20 mouse cellular contexts compared by ENCODE assay signal in the genomic region with DNA sequence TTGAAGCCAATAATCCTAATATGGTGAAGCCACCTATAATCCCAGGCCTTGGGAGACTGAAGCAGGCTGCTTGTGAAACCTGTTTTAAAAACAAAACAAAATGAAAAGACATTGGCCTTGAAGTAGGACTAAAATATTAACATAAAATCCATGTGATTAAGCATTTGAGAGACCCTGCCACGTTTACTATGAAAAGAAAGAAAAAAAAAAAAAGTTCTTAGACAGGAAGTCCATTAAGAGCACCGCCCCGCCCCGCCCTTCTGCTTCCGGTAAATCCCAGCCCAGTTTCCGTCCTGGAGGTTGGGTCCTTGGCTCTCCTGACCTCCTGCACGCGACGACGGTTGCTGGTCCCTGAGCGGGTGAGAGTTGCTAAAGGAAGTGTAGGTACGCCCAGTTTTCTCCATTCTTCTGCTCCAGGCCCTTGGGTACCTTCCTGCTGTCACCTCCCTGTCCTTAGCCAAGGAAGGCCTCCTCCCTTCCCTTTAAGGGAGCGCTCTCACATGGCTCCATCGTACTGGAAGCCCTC. TPM values are rescaled to one million over a fixed set of nuclear protein-coding genes. Genes with fewer than 3 reads are reported as not detected.
DNase-seq lines count a peak whose midpoint lies in the region; ATAC-seq and TF ChIP-seq lines count a peak whose summit lies in the region.
"Had no signal": no experiment of that assay in that cellular context is flagged by ENCODE, and none has a peak within 500 bp of the region (broad histone marks: within the 10 kb centered on the region; RNA-seq: fewer than 3 reads in every experiment).

A gene (plus strand): TSS at position 291 of the 526 bp plus-strand sequence.

- no peaks in the 10 kb centered on the region for H3K4me1 ChIP-seq in heart, embryonic 10.5 days
- no peaks in the 10 kb centered on the region for H3K4me1 ChIP-seq in kidney, embryonic 14.5 days (ENCODE audit: control insufficient read depth, insufficient read depth, low read length)
- peaks cover 0 to 2% of the 10 kb centered on the region in 2 experiments; a peak in 1 of 4 replicates for H3K4me1 ChIP-seq in ES-E14 (ENCODE audit: control insufficient read depth in 2 of 2, insufficient read depth in 2 of 2, low read length in 2 of 2, poor library complexity in 1 of 2)
- H3K4me1 ChIP-seq: embryonic facial prominence, embryonic 10.5 days; forebrain, embryonic 12.5 days; intestine, embryonic 15.5 days; liver, embryonic 12.5 days; neural tube, embryonic 15.5 days; stomach, embryonic 15.5 days had no signal

- in situ Hi-C loops in ES-E14 (cut with MboI; ENCODE audit: low sequenced_read_pairs in 2 of 2, unreplicated experiment in 2 of 2) = no loop called here

- H3K9me3 ChIP-seq in heart, embryonic 10.5 days = no peaks in the 10 kb centered on the region
- no peaks in the 10 kb centered on the region for H3K9me3 ChIP-seq in kidney, embryonic 14.5 days (ENCODE audit: control insufficient read depth, low read length)
- no peaks in the 10 kb centered on the region for H3K9me3 ChIP-seq in ES-E14 (ENCODE audit: control insufficient read depth, insufficient read depth, low read depth, low read length)
- H3K9me3 ChIP-seq: embryonic facial prominence, embryonic 10.5 days; forebrain, embryonic 12.5 days; intestine, embryonic 15.5 days; liver, embryonic 12.5 days; neural tube, embryonic 15.5 days; stomach, embryonic 15.5 days had no signal

- H3K4me2 ChIP-seq in kidney, embryonic 14.5 days (replicated peaks; ENCODE audit: low read depth, low read length) = no peak within 1 kb of the TSS
- H3K4me2 ChIP-seq: forebrain, embryonic 12.5 days; hindbrain, embryonic 14.5 days; intestine, embryonic 15.5 days; liver, embryonic 12.5 days; neural tube, embryonic 15.5 days; stomach, embryonic 15.5 days had no signal

- no peaks in the 10 kb centered on the region for H3K36me3 ChIP-seq in heart, embryonic 10.5 days
- H3K36me3 ChIP-seq in kidney, embryonic 14.5 days (ENCODE audit: control insufficient read depth, insufficient read depth, low read length) = no peaks in the 10 kb centered on the region
- H3K36me3 ChIP-seq in ES-E14 (ENCODE audit: control insufficient read depth, insufficient read depth, low read length, poor library complexity, severe bottlenecking) = peaks cover 2% of the 10 kb centered on the region; the same call in 1 of the 2 replicates
- H3K36me3 ChIP-seq: embryonic facial prominence, embryonic 10.5 days; forebrain, embryonic 12.5 days; intestine, embryonic 15.5 days; liver, embryonic 12.5 days; neural tube, embryonic 15.5 days; stomach, embryonic 15.5 days had no signal

- no peak within 1 kb of the TSS for H3K4me3 ChIP-seq in heart, embryonic 10.5 days
- no peak within 1 kb of the TSS for H3K4me3 ChIP-seq in kidney, embryonic 14.5 days (ENCODE audit: low read length)
- peak within 1 kb of the TSS; percentile 77 to 83 for H3K4me3 ChIP-seq in ES-E14 (ENCODE audit: insufficient read depth in 1 of 2, low read depth in 1 of 2, low read length in 2 of 2, poor library complexity in 1 of 2, severe bottlenecking in 1 of 2)
- H3K4me3 ChIP-seq: embryonic facial prominence, embryonic 10.5 days; forebrain, embryonic 12.5 days; intestine, embryonic 15.5 days; liver, embryonic 12.5 days; neural tube, embryonic 15.5 days; stomach, embryonic 15.5 days had no signal

- ATAC-seq in kidney, embryonic 14.5 days (ENCODE audit: low FRiP score, low TSS enrichment) = no peak
- ATAC-seq: intestine, embryonic 15.5 days; liver, embryonic 12.5 days; midbrain, embryonic 16.5 days had no signal

- peak; percentile 87 for DNase-seq in heart, adult 11 months
- DNase-seq in heart, embryonic 10.5 days (ENCODE audit: low spot score) = no peak
- DNase-seq in kidney, postnatal 36 days = peak; percentile 30 to 32
- DNase-seq in 3134 (ENCODE audit: extremely low read depth, insufficient read length, low spot score) = peak; percentile 76
- DNase-seq in ES-E14 (ENCODE audit: low read depth, low spot score) = no peak
- no peak for DNase-seq in embryo, embryonic 10.5 days (ENCODE audit: low spot score)
- no peak for DNase-seq in ovary, postnatal 14 days (ENCODE audit: low spot score)
- DNase-seq: cerebellum, adult 2 months; gastrocnemius, postnatal 10 days; right cerebral cortex, postnatal 25 days had no signal

- WGBS in heart, embryonic 10.5 days = 71% methylated on average over 14 of the region's 14 CpGs
- 82% methylated on average over 14 of the region's 14 CpGs for WGBS in kidney, embryonic 14.5 days

- H3K27me3 ChIP-seq in heart, embryonic 10.5 days (ENCODE audit: insufficient read depth, poor library complexity, severe bottlenecking) = no peaks in the 10 kb centered on the region
- no peaks in the 10 kb centered on the region for H3K27me3 ChIP-seq in kidney, embryonic 14.5 days (ENCODE audit: control insufficient read depth, insufficient read depth, low read length)
- H3K27me3 ChIP-seq: forebrain, embryonic 12.5 days; intestine, embryonic 15.5 days; liver, embryonic 12.5 days; neural tube, embryonic 15.5 days; stomach, embryonic 15.5 days had no signal

- no peak within 1 kb of the TSS for H3K27ac ChIP-seq in heart, embryonic 10.5 days
- no peak within 1 kb of the TSS for H3K27ac ChIP-seq in kidney, embryonic 14.5 days (ENCODE audit: low read depth, low read length)
- H3K27ac ChIP-seq in ES-E14 (ENCODE audit: insufficient read depth, low read depth, low read length, poor library complexity, severe bottlenecking) = no peak within 1 kb of the TSS
- H3K27ac ChIP-seq: embryonic facial prominence, embryonic 10.5 days; forebrain, embryonic 12.5 days; hindbrain, embryonic 14.5 days; intestine, embryonic 15.5 days; liver, embryonic 12.5 days; neural tube, embryonic 15.5 days; stomach, embryonic 15.5 days had no signal

- H3K9ac ChIP-seq in kidney, embryonic 14.5 days (ENCODE audit: low read depth, low read length) = no peak within 1 kb of the TSS
- H3K9ac ChIP-seq in ES-E14 (ENCODE audit: insufficient read depth, low read depth, low read length, poor library complexity, severe bottlenecking) = peak within 1 kb of the TSS; percentile 75
- H3K9ac ChIP-seq: forebrain, embryonic 12.5 days; hindbrain, embryonic 14.5 days; intestine, embryonic 15.5 days; liver, embryonic 12.5 days; neural tube, embryonic 15.5 days; stomach, embryonic 15.5 days had no signal

TF ChIP-seq in ES-E14, 5 proteins besides CTCF, POLR2A, EP300 and RAD21:
- no peak for TF ChIP-seq ZC3H11A (IDR thresholded peaks at IDR 0.05; ENCODE audit: borderline replicate concordance, low read depth, low read length)
- no peak for TF ChIP-seq HCFC1 (IDR thresholded peaks at IDR 0.05; ENCODE audit: borderline replicate concordance, insufficient read depth, low read length)
- TF ChIP-seq ZNF384 (IDR thresholded peaks at IDR 0.05; ENCODE audit: low read depth, low read length) = peak; percentile 93

RNA-seq across cellular contexts. Expression of the gene that starts here (rescaled TPM):
- 0.44 TPM in 1 of 2 replicates, not detected in the other for polyA plus RNA-seq in heart, embryonic 10.5 days (2016; fragmentation: Nextera tagmentation; extraction: Ambion mirVana)
- polyA plus RNA-seq in kidney, embryonic 14.5 days (2014; fragmentation: Nextera tagmentation; extraction: Ambion mirVana) = 0.27 and 0.46 TPM in 2 replicates
- 30.1 and 32.8 TPM in 2 replicates for total RNA-seq in ES-E14 (2012; rRNA removed)
- total RNA-seq: gastrocnemius, postnatal 10 days had no signal
- polyA plus RNA-seq: cerebellum, adult 2 months; embryonic facial prominence, embryonic 10.5 days; spleen, adult 2 months had no signal

Comparison
In these comparisons a context has a peak if more than half of its experiments do, and no peak if none do; other contexts are left out.
1. DNase-seq: peak in heart, adult 11 months (single experiment), kidney, postnatal 36 days (2 of 2) and 3134 (single experiment); none in heart, embryonic 10.5 days (single experiment), ES-E14 (single experiment), embryo, embryonic 10.5 days (single experiment) and ovary, postnatal 14 days (single experiment).
2. H3K4me3 ChIP-seq: peak in ES-E14 (2 of 2); none in heart, embryonic 10.5 days (single experiment) and kidney, embryonic 14.5 days (single experiment).